Mouse (Mus musculus): ENCODE data around the gene Ccdc47.

DNA sequence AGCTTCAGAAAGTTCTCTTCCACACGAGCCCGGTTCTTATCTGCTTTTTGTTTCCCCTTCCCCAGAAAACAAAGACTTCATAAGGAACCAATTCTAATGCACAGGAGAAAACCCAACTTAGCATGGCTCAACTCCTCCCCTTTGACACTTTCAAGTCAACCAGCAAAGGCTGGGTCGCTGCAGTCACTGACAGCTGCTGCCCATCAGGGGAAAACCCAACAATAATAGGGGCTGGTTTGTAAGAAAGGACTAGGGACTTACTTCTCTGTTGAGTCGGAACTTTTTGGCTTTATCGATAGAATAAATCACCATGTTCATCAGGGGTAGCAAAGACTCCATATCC lies 14.1 kb downstream of the Ccdc47 start, which contains the start of gene Strada:
- no peak for TF ChIP-seq POLR2A (IDR thresholded peaks at IDR 0.05; ENCODE audit: control insufficient read depth, extremely low read depth, insufficient read depth, low read length, poor library complexity)
- TF ChIP-seq CTCF (IDR thresholded peaks at IDR 0.05; ENCODE audit: borderline replicate concordance, control insufficient read depth, extremely low read depth, insufficient read depth, low read length, poor library complexity), result no peak
